Mouse (Mus musculus): ENCODE data around the gene Ptpn1.

DNA sequence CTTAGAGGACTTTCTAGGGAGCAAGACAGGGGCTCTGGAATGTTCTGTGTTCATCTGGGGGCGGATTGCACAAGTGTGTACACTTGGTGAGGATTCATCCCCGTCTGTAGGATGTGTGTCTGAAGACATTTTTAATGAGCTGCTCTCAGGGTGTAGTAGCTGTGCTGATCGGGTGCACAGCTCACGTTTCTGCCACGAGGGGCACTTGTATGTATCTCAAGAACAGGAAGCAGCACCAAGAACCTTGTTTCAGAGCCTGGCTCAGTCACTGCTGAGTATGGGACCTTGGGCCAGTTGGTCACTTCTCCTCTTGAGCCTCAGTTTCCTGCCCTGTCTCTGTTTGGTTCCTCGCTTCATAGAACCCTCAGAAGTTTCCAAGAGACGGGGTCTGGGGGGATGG, 45.4 kb upstream of the Ptpn1 start:
- no peak for TF ChIP-seq CTCF (conservative IDR thresholded peaks at IDR 0.05; ENCODE audit: low read length)
- TF ChIP-seq POU5F1 (IDR thresholded peaks at IDR 0.05; ENCODE audit: borderline replicate concordance, low read length) = no peak
- TF ChIP-seq NANOG (IDR thresholded peaks at IDR 0.05; ENCODE audit: borderline replicate concordance, low read length) = no peak

All from E14TG2a.4 (cell line).